Mouse (Mus musculus): Measurements from ENCODE around the gene Cadps.
A peak's percentile ranks its signal among the peaks of the same experiment; 100 is the strongest.

- TF ChIP-seq CTCF (IDR thresholded peaks at IDR 0.05; ENCODE audit: low read depth, low read length) = peak; percentile 69
- TF ChIP-seq POLR2A (IDR thresholded peaks at IDR 0.05; ENCODE audit: extremely low read depth, insufficient read depth, low read length) = no peak
Observed at GRCm38 (mm10) chr14:12575105-12575504, 247.8 kb downstream of the Cadps start.
